Comparison of ENCODE assay signal across 23 mouse cellular contexts in the genomic region with DNA sequence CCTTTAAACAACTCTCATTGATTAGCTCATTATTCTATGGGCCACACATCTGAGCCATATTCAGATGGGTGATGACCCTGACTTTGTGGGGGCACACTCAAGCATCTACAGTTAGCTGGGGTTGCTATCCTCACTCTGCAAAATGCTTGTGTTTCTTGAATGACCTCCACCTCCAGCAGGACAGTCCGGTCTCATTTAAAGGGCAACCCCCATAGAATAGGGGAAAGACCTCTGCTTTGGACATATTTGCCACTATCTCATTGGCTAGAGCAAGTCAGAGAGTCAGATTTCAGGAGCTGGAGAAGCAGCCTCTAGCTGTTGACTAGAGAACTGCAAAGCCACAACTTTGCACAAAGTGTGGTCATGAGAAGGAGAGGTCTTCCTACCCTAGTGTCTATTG. TPM values are rescaled to one million over a fixed set of nuclear protein-coding genes. Genes with fewer than 3 reads are reported as not detected.
DNase-seq lines count a peak whose midpoint lies in the region; ATAC-seq lines count a peak whose summit lies in the region.
"Had no signal": no experiment of that assay in that cellular context is flagged by ENCODE, and none has a peak within 500 bp of the region (broad histone marks: within the 10 kb centered on the region; RNA-seq: fewer than 3 reads in every experiment).

No protein-coding gene starts in this region.

- no peak overlapping the region for H3K4me2 ChIP-seq in midbrain, embryonic 11.5 days
- H3K4me2 ChIP-seq in midbrain, embryonic 14.5 days (ENCODE audit: low read length) = no peak overlapping the region
- H3K4me2 ChIP-seq in hindbrain, embryonic 14.5 days (replicated peaks) = peak overlapping the region; percentile 10
- H3K4me2 ChIP-seq: heart, embryonic 11.5 days; intestine, embryonic 15.5 days; liver, embryonic 15.5 days; midbrain, embryonic 15.5 days had no signal

- no peaks in the 10 kb centered on the region for H3K27me3 ChIP-seq in midbrain, embryonic 11.5 days (ENCODE audit: control insufficient read depth, insufficient read depth, low read length)
- H3K27me3 ChIP-seq in midbrain, embryonic 14.5 days (ENCODE audit: control insufficient read depth, insufficient read depth, low read length) = no peaks in the 10 kb centered on the region
- no peaks in the 10 kb centered on the region for H3K27me3 ChIP-seq in hindbrain, embryonic 14.5 days (ENCODE audit: control insufficient read depth, insufficient read depth, low read length)
- H3K27me3 ChIP-seq: CH12.LX; intestine, embryonic 15.5 days; liver, embryonic 15.5 days; midbrain, embryonic 15.5 days had no signal

- H3K9ac ChIP-seq in midbrain, embryonic 11.5 days (ENCODE audit: low read length) = no peak overlapping the region
- no peak overlapping the region for H3K9ac ChIP-seq in midbrain, embryonic 14.5 days (replicated peaks; ENCODE audit: low read length)
- no peak overlapping the region for H3K9ac ChIP-seq in hindbrain, embryonic 14.5 days
- H3K9ac ChIP-seq: intestine, embryonic 15.5 days; liver, embryonic 15.5 days; midbrain, embryonic 15.5 days had no signal

- no peak overlapping the region for H3K27ac ChIP-seq in midbrain, embryonic 11.5 days (ENCODE audit: low read depth, low read length)
- H3K27ac ChIP-seq in midbrain, embryonic 14.5 days (replicated peaks; ENCODE audit: low read depth, low read length) = no peak overlapping the region
- 0 out of 2 replicates have a peak overlapping the region, but pooled peaks have one; percentile 86 for H3K27ac ChIP-seq in hindbrain, embryonic 14.5 days
- H3K27ac ChIP-seq: intestine, embryonic 15.5 days; liver, embryonic 15.5 days; midbrain, embryonic 15.5 days had no signal

- H3K4me1 ChIP-seq in midbrain, embryonic 11.5 days (ENCODE audit: control insufficient read depth, insufficient read depth, low read length) = no peaks in the 10 kb centered on the region
- H3K4me1 ChIP-seq in midbrain, embryonic 14.5 days (ENCODE audit: control insufficient read depth, insufficient read depth, low read length) = 0 out of 2 replicates have a peak, but pooled peaks cover 3% of the 10 kb centered on the region
- peaks cover 16% of the 10 kb centered on the region for H3K4me1 ChIP-seq in hindbrain, embryonic 14.5 days (replicated peaks; ENCODE audit: control insufficient read depth, insufficient read depth, low read length)
- H3K4me1 ChIP-seq: intestine, embryonic 15.5 days; liver, embryonic 15.5 days had no signal

- DNase-seq in heart, adult 11 months = peak; percentile 56
- DNase-seq in heart, adult 9 months (ENCODE audit: low spot score in 2 of 2) = no peak
- no peak for DNase-seq in midbrain, embryonic 11.5 days (ENCODE audit: low spot score, missing footprints)
- DNase-seq in midbrain, embryonic 14.5 days = no peak
- no peak for DNase-seq in hindbrain, embryonic 14.5 days (ENCODE audit: low spot score)
- no peak for DNase-seq in thymus, adult 18-20 months
- no peak for DNase-seq in kidney, adult 9 months
- DNase-seq: adrenal gland, postnatal 36 days; cerebellum, postnatal 25 days; gastrocnemius, postnatal 14 days; heart, postnatal 10 days; kidney, postnatal 4 days; right cerebral cortex, adult 18-20 months; thymus, postnatal 36 days had no signal

- no peak overlapping the region for H3K4me3 ChIP-seq in midbrain, embryonic 11.5 days (ENCODE audit: low read depth, low read length)
- H3K4me3 ChIP-seq in midbrain, embryonic 14.5 days (replicated peaks; ENCODE audit: low read depth, low read length) = no peak overlapping the region
- H3K4me3 ChIP-seq in hindbrain, embryonic 14.5 days (replicated peaks; ENCODE audit: low read length) = no peak overlapping the region
- H3K4me3 ChIP-seq: erythroblast, embryonic 14.5 days; intestine, embryonic 15.5 days; liver, embryonic 15.5 days; midbrain, embryonic 15.5 days had no signal

- no peaks in the 10 kb centered on the region for H3K36me3 ChIP-seq in midbrain, embryonic 11.5 days (ENCODE audit: control insufficient read depth, insufficient read depth, low read length)
- H3K36me3 ChIP-seq in midbrain, embryonic 14.5 days (ENCODE audit: control insufficient read depth, insufficient read depth, low read length) = no peaks in the 10 kb centered on the region
- H3K36me3 ChIP-seq in hindbrain, embryonic 14.5 days (replicated peaks; ENCODE audit: control insufficient read depth, insufficient read depth) = peaks cover 17% of the 10 kb centered on the region; the same call in 1 of the 2 replicates
- H3K36me3 ChIP-seq: intestine, embryonic 15.5 days; liver, embryonic 15.5 days had no signal

- ATAC-seq in midbrain, embryonic 11.5 days (ENCODE audit: low FRiP score) = peak; percentile 40
- no peak for ATAC-seq in midbrain, embryonic 14.5 days (ENCODE audit: low FRiP score, low TSS enrichment)
- ATAC-seq in hindbrain, embryonic 14.5 days (ENCODE audit: low FRiP score) = no peak
- ATAC-seq: forebrain, embryonic 14.5 days; intestine, embryonic 15.5 days; lung, postnatal 0 days; midbrain, embryonic 15.5 days had no signal

- WGBS in midbrain, embryonic 11.5 days = 71% methylated on average over 1 of the region's 1 CpGs
- 73% methylated on average over 1 of the region's 1 CpGs for WGBS in midbrain, embryonic 14.5 days
- 69% methylated on average over 1 of the region's 1 CpGs for WGBS in hindbrain, embryonic 14.5 days

- H3K9me3 ChIP-seq in midbrain, embryonic 11.5 days (ENCODE audit: control insufficient read depth, low read length) = no peaks in the 10 kb centered on the region
- no peaks in the 10 kb centered on the region for H3K9me3 ChIP-seq in midbrain, embryonic 14.5 days (ENCODE audit: control insufficient read depth, low read length)
- H3K9me3 ChIP-seq in hindbrain, embryonic 14.5 days (ENCODE audit: control insufficient read depth, low read length) = no peaks in the 10 kb centered on the region
- H3K9me3 ChIP-seq: intestine, embryonic 15.5 days; liver, embryonic 15.5 days; midbrain, embryonic 15.5 days had no signal

RNA-seq across cellular contexts. Expression of a gene that starts 52.7 kb away (rescaled TPM):
- polyA plus RNA-seq in midbrain, embryonic 11.5 days (2014; fragmentation: Nextera tagmentation; extraction: Ambion mirVana) = 5.1 and 5.3 TPM in 2 replicates
- 12.7 and 13.1 TPM in 2 replicates for polyA plus RNA-seq in midbrain, embryonic 14.5 days (2014; fragmentation: Nextera tagmentation; extraction: Ambion mirVana)
- 227 and 267 TPM in 2 replicates for polyA plus RNA-seq in hindbrain, embryonic 14.5 days (2014; fragmentation: Nextera tagmentation; extraction: Ambion mirVana)
- polyA plus RNA-seq: erythroblast, embryonic 14.5 days; intestine, embryonic 15.5 days; liver, embryonic 15.5 days; lung, postnatal 0 days; small intestine, adult 2 months had no signal

Comparison
In these comparisons a context has a peak if more than half of its experiments do, and no peak if none do; other contexts are left out.
1. RNA of a gene that starts 52.7 kb away (polyA plus RNA-seq): 227 to 267 TPM in hindbrain, embryonic 14.5 days; 12.7 to 13.1 TPM in midbrain, embryonic 14.5 days and 5.1 to 5.3 TPM in midbrain, embryonic 11.5 days; every median in the first group is over 10 times any median in the second.